Mouse (Mus musculus): Measurements from ENCODE around the gene Eme2.

GRCm38 (mm10) chr17:24903767-24904166 lies 8.9 kb upstream of the Eme2 start:
- TF ChIP-seq CTCF (IDR thresholded peaks at IDR 0.05; ENCODE audit: low read depth, low read length) = no peak
- TF ChIP-seq POLR2A (IDR thresholded peaks at IDR 0.05; ENCODE audit: insufficient read depth, low read length) = no peak
